Mouse (Mus musculus): ENCODE data around the gene Mroh3.

Mroh3 gene

GRCm38 (mm10) chr1:136212803-136213202, at the start of gene Mroh3:
TSS of gene Mroh3 (minus strand) at chr1:136212828.
- DNase-seq (ENCODE audit: low read depth), result peak; percentile 58

- no peak for DNase-seq (ENCODE audit: low read depth)
These were observed 48.1 kb upstream of the Mroh3 start, which contains the start of gene Gpr25 for GRCm38 (mm10) chr1:136260635-136261238. TSS of gene Gpr25 (minus strand) at chr1:136260873.

DNA sequence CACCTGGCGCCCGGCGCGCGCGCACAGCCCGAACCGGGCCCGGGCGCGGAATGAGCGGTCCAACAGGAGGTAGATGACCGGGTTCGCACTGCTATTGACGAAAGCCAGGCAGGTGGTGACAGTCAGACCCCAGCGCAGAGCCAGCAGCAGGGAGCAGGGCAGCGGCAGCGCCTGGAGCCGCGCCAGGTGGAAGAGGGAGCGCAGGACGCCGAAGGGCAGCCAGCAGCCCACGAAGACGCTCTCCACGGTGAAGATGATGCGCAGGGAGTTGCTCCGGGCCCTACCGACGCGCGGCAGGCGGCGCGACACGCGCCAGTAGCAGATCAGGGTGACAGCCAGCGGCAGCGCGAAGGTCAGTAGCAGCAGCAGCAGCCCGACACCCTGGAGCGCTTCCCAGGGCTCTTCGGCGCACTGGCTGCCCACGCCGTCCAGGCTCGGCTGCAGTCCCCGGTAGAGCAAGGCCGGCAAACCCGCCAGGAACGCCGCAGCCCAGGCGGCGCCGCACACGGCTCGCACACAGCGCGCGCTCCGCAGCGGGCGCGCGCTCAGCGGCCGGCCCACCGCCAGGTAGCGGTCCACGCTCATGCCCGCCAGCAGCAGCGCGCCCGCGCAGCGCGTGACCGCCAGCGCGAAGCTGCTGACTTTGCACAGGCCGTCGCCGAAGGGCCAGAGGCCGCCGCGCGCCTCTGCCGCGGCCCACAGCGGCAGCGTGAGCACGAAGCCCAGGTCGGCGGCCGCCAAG, 47.4 kb upstream of the Mroh3 start:
- DNase-seq (ENCODE audit: low read depth), result no peak

- DNase-seq (ENCODE audit: low read depth), result no peak
These were observed 46.9 kb upstream of the Mroh3 start for GRCm38 (mm10) chr1:136259543-136259892.

DNA sequence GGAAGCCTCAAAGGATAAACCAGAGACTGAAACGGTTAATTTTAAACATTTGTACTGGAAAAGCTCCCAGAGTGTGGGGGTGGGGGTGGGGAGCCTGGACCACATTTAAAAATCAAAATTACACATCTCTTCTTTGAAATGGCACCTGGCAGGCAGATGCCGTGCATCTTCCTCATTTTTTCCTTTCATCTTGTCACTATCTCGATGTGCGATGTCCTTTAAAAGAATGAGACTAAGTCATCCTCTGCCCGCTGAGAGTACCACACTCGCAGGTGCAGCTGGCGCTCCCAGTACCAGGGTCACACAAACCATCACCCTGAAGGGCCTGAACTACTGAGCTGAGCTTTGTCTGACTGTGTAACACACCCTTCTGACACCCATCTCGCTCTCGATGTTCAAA, 45.9 kb upstream of the Mroh3 start:
- no peak for DNase-seq (ENCODE audit: low read depth)

- DNase-seq (ENCODE audit: low read depth), result no peak
These were observed 43.0 kb upstream of the Mroh3 start for GRCm38 (mm10) chr1:136255657-136256056.

DNA sequence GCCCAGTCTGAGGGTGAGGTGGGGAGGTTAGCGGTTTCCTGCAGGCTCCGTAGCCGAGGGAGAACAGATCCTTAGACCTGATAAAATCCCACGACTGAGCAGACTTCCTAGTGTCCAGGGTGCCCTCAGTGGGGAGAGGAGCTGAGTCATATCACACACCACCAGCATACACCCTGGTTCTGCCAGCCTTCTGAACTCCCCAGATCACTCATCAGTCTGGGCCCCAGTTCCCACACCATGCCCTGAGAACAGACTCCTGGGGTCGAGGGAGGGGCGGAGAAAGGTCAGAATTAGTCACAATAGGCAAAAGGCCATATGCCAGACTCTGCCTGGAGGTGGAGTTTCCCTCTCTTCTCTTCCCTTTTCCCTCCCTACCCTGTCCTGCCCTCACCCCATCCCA, 42.5 kb upstream of the Mroh3 start:
- DNase-seq (ENCODE audit: low read depth), result peak; percentile 51

GRCm38 (mm10) chr1:136254503-136255065, 42.0 kb upstream of the Mroh3 start:
- no peak for DNase-seq (ENCODE audit: low read depth)

DNA sequence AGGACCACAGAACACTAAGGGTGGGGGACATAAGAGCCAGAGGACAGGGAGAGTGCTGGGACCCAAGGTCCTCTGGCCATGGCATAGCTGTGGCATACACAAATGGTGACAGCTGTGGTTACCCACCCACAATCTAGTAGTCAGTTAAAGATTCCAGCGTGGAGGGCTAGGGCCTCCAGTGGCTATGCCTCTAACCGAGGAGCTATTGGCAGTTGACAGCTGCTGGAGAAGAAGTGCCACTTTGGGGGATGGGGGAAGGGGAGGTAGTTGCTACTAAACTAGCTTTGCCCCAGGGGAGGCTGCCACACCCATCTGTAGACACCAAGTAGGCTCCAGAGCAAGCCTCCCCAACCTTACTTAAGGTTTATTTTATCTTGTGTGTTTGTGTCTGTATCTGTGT, 40.8 kb upstream of the Mroh3 start:
- DNase-seq (ENCODE audit: low read depth), result no peak

- DNase-seq (ENCODE audit: low read depth), result no peak
These were observed 37.0 kb upstream of the Mroh3 start for GRCm38 (mm10) chr1:136249662-136250061.

- DNase-seq (ENCODE audit: low read depth), result no peak
These were observed 34.8 kb upstream of the Mroh3 start for GRCm38 (mm10) chr1:136247393-136247792.

DNA sequence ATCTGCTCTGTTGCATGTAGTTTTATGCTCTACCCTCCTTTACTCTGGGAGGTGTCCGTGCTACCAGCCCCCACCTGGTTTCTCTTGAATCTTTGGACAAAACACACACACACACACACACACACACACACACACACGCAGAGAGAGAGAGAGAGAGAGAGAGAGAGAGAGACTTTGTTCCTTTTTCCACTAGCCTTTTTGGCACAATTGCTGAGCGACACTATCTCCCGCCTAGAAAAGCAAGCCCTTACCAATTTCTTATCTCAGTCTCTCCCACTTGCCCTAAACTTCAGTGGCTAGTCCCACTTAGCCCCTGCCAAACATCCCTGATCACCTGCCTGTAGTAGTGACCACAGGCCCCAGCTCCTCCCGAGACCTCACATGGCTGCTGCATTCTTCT, 31.8 kb upstream of the Mroh3 start:
- no peak for DNase-seq (ENCODE audit: low read depth)

- no peak for DNase-seq (ENCODE audit: low read depth)
These were observed 29.2 kb upstream of the Mroh3 start for GRCm38 (mm10) chr1:136241801-136242200.

DNA sequence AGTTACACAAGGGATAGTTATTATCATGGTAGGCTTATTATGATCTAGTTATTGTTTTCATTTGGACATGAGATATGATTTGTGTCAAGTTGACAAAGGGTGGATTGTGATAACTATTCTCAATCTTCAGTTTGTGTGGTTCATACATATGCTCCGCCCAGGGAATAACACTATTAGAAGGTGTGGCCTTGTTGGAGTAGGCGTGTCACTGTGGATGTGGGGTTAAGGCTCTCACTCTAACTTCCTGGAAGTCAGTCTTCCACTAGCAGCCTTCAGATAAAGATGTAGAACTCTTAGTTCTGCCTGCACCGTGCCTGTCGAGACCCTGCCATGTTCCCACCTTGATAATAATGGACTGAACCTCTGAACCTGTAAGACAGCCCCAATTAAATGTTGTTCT, 25.9 kb upstream of the Mroh3 start:
- no peak for DNase-seq (ENCODE audit: low read depth)

GRCm38 (mm10) chr1:136234595-136235092, 22.0 kb upstream of the Mroh3 start:
- no peak for DNase-seq (ENCODE audit: low read depth)

GRCm38 (mm10) chr1:136233892-136234594, 21.4 kb upstream of the Mroh3 start, which contains the start of gene Inava:
TSS of gene Inava (minus strand) at chr1:136234264.
- peak; percentile 76 for DNase-seq (ENCODE audit: low read depth)

DNA sequence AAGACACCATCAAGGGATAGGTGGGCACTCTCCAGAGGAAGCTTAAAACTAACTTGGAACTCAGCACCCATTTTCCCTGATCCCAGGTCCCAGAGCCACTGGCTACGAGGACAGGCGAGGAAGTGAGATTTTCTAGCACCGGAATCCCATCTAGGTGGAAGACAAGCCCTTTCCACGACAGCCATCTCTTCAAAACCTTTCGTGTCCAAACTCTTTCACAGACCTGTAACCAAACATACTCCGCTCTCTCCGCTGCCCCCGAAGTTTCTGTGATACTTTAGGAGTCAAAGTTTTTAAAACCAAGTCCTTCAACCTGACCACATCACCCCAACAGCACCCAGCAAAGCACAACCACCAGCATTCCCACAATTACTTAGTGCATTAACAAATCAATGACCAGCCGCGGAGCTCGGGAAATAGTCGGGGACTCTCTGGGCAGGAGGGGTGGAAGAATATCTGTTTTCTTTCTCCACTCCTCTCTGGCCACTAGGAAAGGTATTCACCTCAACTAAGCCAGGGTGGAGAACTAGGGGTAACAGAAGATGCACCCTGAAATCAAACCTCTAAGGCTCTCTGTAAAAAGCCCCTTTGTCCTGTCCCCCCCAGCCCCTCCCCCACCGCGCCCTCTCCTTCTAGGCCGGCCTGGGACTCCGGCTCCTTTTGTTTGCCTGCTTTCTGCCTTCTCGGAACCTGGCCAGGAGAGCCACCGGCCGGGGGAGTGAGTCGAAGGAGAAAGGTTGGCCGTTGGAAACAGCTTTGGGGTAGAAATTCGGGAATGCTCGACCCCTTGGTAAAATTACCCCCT, 20.6 kb upstream of the Mroh3 start:
- peak; percentile 42 for DNase-seq (ENCODE audit: low read depth)

GRCm38 (mm10) chr1:136232285-136232926, 19.8 kb upstream of the Mroh3 start:
- DNase-seq (ENCODE audit: low read depth), result peak; percentile 24

GRCm38 (mm10) chr1:136231596-136231995, 19.0 kb upstream of the Mroh3 start:
- no peak for DNase-seq (ENCODE audit: low read depth)

GRCm38 (mm10) chr1:136230201-136230600, 17.6 kb upstream of the Mroh3 start:
- DNase-seq (ENCODE audit: low read depth), result no peak

GRCm38 (mm10) chr1:136229040-136229373, 16.4 kb upstream of the Mroh3 start:
- DNase-seq (ENCODE audit: low read depth), result peak; percentile 11

Data from NIH3T3 (cell line).